Mouse (Mus musculus) ovary, postnatal 36 days (tissue): Measurements from ENCODE around the gene Nek9.

Source experiments
- DNase-seq: peaks from one replicate; pipeline ENCODE4 v3.0.0; 2022; ENCODE audit warnings: low spot score, mixed read lengths

Nek9 gene

GRCm38 (mm10) chr12:85346374-85346773 lies 7.2 kb upstream of the Nek9 start:
- no peak for DNase-seq

- no peak for DNase-seq
These were observed 6.4 kb upstream of the Nek9 start for GRCm38 (mm10) chr12:85345559-85345958.

GRCm38 (mm10) chr12:85344252-85344651 lies 5.1 kb upstream of the Nek9 start:
- no peak for DNase-seq

DNA sequence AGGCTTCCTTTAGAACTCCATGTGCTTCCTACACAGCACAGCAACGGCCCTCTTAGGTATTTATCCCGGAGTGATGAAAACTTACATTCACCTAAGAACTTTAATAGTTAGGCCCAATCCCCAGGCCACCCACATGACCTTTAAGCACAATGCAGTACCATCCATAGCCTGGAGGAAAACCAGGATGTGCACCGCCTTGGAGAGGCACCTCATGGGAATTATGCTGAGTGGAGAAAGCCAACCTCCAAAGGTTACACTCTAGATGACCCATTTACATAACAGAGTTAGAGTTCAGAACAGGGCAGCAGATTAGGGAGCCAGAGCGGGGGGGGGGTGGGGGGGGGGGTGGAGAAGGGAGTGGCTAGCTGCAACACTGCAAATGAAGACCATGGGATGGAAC lies 3.1 kb upstream of the Nek9 start:
- no peak for DNase-seq

DNA sequence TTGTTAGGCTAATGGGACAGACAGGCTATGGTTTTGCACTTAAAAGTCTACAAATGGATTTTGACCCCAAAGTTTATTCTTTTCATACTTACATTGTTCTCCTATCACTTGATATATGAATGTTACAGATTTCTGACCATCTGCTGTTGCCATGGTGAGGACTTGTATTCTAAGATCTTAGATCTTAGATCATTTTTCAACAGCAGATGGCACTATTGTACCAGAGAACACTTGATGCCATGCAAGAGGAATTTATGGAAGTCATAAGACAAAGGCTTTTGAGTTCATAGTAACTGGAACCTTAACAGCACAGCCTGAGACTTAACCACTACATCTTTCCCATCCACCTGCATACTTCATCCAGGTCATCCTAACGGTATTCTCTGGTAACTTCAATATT lies 2.0 kb upstream of the Nek9 start:
- no peak for DNase-seq

- no peak for DNase-seq
These were observed 785 bp upstream of the Nek9 start for GRCm38 (mm10) chr12:85339947-85340346.

DNA sequence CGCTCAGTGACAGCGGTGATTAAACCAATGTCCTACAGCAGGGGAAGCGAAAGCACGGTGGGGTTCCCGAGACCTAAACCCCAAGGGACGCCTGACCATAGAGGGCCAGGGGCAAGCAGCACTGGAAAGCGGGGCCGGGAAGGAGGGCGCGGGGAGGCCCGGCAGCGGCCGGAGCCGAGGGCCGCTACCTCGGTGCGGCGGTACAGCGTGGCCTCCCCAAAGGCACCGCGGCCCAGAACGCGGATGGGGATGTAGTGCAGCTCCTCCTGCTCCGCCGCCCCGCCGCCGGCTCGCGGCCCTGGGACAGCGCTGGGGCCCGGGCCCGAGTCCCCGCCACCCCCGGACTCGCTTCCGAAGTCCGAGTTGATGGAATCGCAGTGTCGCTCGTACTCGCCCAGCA lies 347 bp downstream of the Nek9 start:
- DNase-seq = no peak

- no peak for DNase-seq
These were observed 1.4 kb downstream of the Nek9 start for GRCm38 (mm10) chr12:85337567-85338311.

DNA sequence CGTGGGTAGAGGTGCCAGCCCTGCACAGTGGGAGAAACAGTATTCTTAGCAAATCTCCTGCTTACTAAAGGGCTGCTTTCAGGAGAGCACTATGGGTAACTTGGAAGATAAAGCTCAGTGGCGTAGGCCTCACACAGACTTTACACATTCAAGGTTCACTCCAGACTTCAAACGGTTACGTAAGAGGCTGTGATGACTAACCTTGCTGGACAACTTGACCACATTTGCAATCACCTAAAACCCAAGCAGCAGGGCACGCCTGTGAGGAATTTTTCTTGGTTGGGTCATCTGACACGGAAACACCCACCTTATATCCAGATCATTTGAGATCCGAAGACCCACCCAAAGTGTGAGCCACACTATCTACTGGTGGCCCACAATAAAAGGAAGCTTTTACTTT lies 9.0 kb downstream of the Nek9 start:
- no peak for DNase-seq

GRCm38 (mm10) chr12:85308651-85309050 lies 30.5 kb downstream of the Nek9 start:
- DNase-seq = no peak

DNA sequence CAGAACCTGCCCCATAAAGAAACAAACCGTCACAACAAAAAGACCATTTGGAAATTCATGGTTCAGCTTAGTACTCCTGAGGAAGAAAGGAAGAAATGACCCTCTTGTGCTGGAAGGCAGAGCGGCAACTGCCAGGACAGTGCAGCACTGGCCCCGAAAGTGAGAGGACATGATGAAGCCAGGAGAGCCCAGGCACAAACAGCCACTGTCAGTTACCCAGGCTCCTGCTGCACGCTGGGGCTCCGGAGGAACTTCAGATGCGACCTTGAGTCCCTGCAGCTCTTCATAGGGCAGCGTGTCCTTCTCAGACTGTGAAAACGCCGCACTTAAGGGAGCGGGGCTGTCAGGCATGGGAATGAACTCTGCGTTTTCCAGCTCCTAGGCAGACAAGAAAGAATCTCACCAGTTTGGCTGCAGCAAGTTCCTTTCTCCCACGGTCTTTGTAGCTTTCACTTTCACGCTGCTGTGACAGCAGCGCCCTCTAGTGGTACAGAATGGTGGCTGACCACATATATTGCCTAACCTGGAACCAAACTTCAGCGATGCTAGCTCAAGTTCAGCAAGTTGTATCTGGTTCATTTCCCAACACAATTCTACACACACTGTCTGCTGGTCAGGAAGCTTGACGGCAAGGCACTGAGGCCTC lies 33.8 kb downstream of the Nek9 start:
- peak; percentile 79 for DNase-seq

GRCm38 (mm10) chr12:85304725-85305124 lies 34.4 kb downstream of the Nek9 start:
- no peak for DNase-seq

DNA sequence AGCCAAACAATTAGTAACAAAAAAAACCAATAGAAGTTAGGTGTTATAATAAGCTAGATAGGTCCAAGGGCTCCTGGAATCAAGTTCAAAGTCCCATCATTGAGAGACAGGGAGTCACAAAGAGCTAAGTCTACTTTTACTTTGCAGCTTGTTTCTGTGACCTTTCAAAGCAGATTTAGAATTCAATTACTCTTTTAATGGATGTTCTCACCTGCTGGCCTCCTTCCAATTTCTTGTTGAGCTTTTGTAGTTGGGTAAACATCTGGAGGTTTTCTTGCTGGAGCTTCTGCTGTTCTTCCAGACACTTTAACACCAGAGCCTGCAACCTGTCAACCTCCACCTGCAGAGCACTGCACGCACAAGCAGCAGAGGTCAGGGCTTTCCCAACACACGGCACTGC lies 35.9 kb downstream of the Nek9 start:
- DNase-seq = no peak

GRCm38 (mm10) chr12:85298835-85299180 lies 40.4 kb downstream of the Nek9 start:
- no peak for DNase-seq

DNA sequence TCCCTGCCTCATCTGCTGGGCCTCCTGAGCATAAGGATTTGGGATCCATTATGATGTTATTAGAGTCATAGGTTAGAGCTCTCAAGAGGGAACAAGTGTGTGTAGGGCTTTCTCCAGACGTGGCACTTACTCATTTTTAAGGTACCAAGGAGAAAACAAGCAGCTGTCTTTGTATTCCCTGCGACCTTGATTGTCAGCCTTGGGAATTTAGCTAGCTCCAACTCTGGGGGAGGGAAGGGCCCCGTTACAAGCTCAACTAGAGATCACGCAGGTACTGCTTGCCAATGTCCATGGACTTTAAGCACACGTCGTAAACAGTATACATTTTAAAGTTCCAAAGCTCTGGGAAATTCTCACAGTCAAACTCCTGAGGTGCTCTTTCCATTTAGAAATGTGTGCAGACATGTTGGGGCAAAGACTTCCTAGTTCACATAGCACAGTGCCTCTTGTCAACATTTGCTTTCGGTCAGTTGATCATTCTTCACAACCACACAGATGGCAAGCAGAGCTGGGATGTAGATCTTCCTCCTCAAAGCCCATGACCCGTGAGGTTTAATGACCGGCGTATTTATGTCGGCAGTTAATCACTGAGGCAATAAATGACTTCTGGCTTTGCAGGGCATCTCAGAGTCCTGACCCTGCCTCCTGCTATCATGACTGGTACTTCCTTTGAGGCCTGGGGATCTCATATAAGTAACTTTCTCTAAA lies 40.9 kb downstream of the Nek9 start:
- no peak for DNase-seq

- DNase-seq = no peak
These were observed 41.7 kb downstream of the Nek9 start for GRCm38 (mm10) chr12:85297345-85297997.

- no peak for DNase-seq
These were observed 42.2 kb downstream of the Nek9 start for GRCm38 (mm10) chr12:85296915-85297314.

GRCm38 (mm10) chr12:85295506-85295905 lies 43.7 kb downstream of the Nek9 start:
- DNase-seq = no peak

DNA sequence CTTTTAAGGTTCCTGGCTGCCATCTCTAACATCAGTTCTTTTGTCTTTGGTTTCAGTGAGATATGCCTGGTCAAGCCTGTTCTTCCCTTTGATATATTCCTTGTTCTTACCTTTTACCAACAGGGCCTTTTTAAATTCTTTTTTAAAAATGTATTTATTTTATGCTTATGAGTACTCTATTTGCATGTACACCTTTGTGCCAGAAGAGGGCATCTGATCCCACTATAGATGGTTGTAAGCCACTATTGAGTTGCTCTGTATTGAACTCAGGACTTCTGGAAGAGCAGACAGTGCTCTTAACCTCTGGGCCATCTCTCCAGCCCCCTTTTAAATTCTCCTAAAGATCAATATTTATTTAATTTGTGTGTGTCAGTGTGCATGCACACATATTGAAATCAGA lies 46.3 kb downstream of the Nek9 start:
- DNase-seq = no peak

DNA sequence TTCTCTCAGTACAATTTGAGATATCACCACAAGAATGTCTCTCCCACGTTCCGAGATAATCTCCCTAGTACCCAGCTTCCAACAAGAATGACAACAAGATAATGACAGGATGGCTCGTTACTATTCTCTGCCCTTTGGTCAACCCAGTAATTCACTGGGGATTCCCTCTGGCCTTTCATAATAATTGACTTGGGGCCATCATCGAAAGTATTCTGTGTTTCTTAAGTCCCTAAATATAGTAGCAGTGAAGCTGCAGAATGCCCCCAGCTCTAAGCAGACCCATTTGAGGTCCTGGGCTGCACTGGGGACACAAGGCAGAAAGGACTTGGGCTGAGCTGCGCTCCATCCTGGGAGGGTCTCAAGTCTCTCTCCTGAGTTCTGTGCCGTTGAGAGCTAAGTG lies 46.9 kb downstream of the Nek9 start:
- DNase-seq = no peak

GRCm38 (mm10) chr12:85291541-85291940 lies 47.6 kb downstream of the Nek9 start:
- no peak for DNase-seq

GRCm38 (mm10) chr12:85290633-85291032 lies 48.5 kb downstream of the Nek9 start:
- no peak for DNase-seq
